Mouse (Mus musculus): ENCODE measurements around the gene Agmat. TPM values are rescaled to one million over a fixed set of nuclear protein-coding genes. Genes with fewer than 3 reads are reported as not detected.

Agmat gene
- polyA plus RNA-seq, 1 experiment from 2014 or later = 0.27 TPM

DNA sequence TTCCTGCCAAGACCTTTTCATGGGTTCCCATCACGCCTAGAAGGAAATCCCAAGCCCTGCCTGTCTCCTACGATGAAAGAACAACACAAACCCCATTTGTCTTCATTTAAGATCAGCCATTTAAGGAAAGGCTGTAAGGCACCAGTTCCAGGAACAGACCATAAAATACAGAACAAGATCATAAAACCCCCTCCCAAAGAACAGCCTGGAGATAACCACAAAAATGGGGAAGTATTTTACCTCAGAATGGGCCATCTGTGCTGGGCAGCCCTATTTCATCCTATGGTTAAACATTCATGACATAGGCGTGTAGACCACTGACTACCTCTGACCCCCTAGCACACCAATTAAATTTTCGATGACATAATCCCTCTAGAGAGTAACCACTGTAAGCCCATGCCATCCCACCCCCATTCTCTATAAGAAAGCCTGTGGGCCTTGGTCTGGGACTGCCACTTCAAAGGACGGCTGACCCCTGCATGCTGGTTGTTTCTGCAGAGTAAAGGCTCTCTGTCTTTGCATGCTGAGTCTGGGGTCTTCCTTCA lies 32.8 kb upstream of the Agmat start:
- no peaks in the 10 kb centered on the region for H3K27me3 ChIP-seq (replicated peaks; ENCODE audit: insufficient read depth, low read length)
- H3K27ac ChIP-seq (ENCODE audit: low read length) = no peak overlapping the region
- DNase-seq (ENCODE audit: low spot score) = no peak
- no peak overlapping the region for H3K9ac ChIP-seq (replicated peaks; ENCODE audit: low read depth)
- H3K4me2 ChIP-seq (replicated peaks; ENCODE audit: low read depth, low read length) = no peak overlapping the region
- ATAC-seq = no peak
- no peaks in the 10 kb centered on the region for H3K9me3 ChIP-seq (ENCODE audit: low read length)
- 80% methylated on average over 5 of the region's 5 CpGs for WGBS
- no peak overlapping the region for H3K4me3 ChIP-seq (ENCODE audit: low read depth, low read length)
- H3K4me1 ChIP-seq (ENCODE audit: insufficient read depth, low read depth, low read length) = no peaks in the 10 kb centered on the region
- TF ChIP-seq CTCF (IDR thresholded peaks at IDR 0.05) = no peak
- no peak for TF ChIP-seq EP300 (IDR thresholded peaks at IDR 0.05)
- peaks cover 15% of the 10 kb centered on the region for H3K36me3 ChIP-seq (ENCODE audit: insufficient read depth, low read length)

DNA sequence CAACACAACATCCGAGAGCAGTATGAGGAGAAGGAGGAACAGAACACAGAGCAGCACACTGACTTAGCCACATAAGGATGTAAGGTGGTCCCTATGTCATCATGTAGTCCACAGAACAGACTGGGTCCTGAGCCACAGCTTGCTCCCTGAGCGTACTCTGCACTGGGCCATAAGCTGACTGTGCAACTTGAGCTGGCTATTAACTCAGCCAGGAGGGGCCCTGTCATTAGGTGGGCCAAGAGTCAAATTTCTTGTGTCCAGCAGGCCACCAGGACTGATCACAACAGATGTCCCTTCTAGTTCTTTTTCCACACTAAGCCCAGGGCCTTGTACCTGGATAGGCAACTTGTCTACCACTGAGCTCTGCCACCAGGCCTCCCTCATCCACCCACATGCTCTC lies 31.4 kb upstream of the Agmat start:
- Histone ChIP-seq H3K36me3 (ENCODE audit: insufficient read depth, low read length) (peaks cover 13% of the 10 kb centered on the region; the same call in 1 of the 2 replicates), H3K9me3 (ENCODE audit: low read length) (no peaks in the 10 kb centered on the region), H3K4me1 (ENCODE audit: insufficient read depth, low read depth, low read length) (no peaks in the 10 kb centered on the region), H3K4me3 (ENCODE audit: low read depth, low read length) (no peak overlapping the region), H3K4me2 (replicated peaks; ENCODE audit: low read depth, low read length) (no peak overlapping the region), H3K27me3 (replicated peaks; ENCODE audit: insufficient read depth, low read length) (no peaks in the 10 kb centered on the region), H3K27ac (ENCODE audit: low read length) (no peak overlapping the region; the same call in 1 of the 2 replicates), H3K9ac (replicated peaks; ENCODE audit: low read depth) (no peak overlapping the region)
- no peak for TF ChIP-seq EP300 (IDR thresholded peaks at IDR 0.05)
- TF ChIP-seq CTCF (IDR thresholded peaks at IDR 0.05) = no peak
- ATAC-seq (peak; percentile 44), DNase-seq (ENCODE audit: low spot score) (no peak)
- 33% methylated on average over 2 of the region's 2 CpGs for WGBS

DNA sequence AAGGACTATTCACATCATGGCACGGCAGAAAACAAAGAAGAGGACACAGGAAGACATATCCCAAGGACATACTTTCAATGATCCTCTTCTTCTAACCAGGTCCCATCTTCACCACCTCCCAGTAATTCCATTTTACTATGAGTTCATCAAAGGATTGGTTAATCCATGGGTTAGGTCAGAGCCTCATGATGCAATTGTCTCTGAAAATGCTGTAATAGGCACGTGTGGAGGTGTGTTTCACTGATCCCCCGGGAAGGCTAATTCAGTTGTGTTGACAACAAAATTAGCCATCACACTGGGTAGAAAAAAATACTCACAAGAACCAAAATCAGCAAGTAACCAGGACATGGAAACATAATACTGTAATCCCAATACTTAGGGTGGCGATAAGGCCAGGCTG lies 28.8 kb upstream of the Agmat start:
- TF ChIP-seq EP300 (IDR thresholded peaks at IDR 0.05) (no peak), CTCF (IDR thresholded peaks at IDR 0.05) (no peak)
- Histone ChIP-seq H3K4me3 (ENCODE audit: low read depth, low read length) (no peak overlapping the region), H3K36me3 (ENCODE audit: insufficient read depth, low read length) (0 out of 2 replicates have a peak, but pooled peaks cover 4% of the 10 kb centered on the region), H3K9me3 (ENCODE audit: low read length) (no peaks in the 10 kb centered on the region), H3K27ac (ENCODE audit: low read length) (no peak overlapping the region), H3K4me2 (replicated peaks; ENCODE audit: low read depth, low read length) (no peak overlapping the region), H3K27me3 (replicated peaks; ENCODE audit: insufficient read depth, low read length) (no peaks in the 10 kb centered on the region), H3K4me1 (ENCODE audit: insufficient read depth, low read depth, low read length) (peaks cover 8% of the 10 kb centered on the region; the same call in 1 of the 2 replicates), H3K9ac (replicated peaks; ENCODE audit: low read depth) (no peak overlapping the region)
- WGBS = 80% methylated on average over 4 of the region's 4 CpGs
- ATAC-seq (no peak), DNase-seq (ENCODE audit: low spot score) (no peak)

DNA sequence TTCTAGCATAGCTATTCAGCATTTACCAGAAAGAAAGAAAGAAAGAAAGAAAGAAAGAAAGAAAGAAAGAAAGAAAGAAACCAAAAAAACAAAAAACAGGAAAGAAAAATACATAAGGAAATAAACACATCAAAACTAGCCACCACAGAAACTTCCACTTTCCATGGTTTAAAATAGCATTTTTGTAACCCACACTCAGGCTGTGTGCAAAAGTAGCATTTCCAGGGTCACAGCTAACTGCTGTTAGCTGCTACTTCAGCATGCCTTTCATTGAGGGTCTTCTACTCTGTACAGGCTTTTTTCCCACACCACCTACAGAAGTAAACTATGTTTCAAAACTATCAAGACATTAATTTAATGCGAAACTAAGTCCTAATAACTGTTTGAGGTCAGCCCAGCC lies 27.2 kb upstream of the Agmat start:
- H3K27ac ChIP-seq (ENCODE audit: low read length) = no peak overlapping the region
- H3K4me2 ChIP-seq (replicated peaks; ENCODE audit: low read depth, low read length) = no peak overlapping the region
- TF ChIP-seq CTCF (IDR thresholded peaks at IDR 0.05) (no peak), EP300 (IDR thresholded peaks at IDR 0.05) (no peak)
- H3K36me3 ChIP-seq (ENCODE audit: insufficient read depth, low read length) = 0 out of 2 replicates have a peak, but pooled peaks cover 4% of the 10 kb centered on the region
- 95% methylated on average over 1 of the region's 1 CpGs for WGBS
- H3K27me3 ChIP-seq (replicated peaks; ENCODE audit: insufficient read depth, low read length) = no peaks in the 10 kb centered on the region
- H3K4me3 ChIP-seq (ENCODE audit: low read depth, low read length) = no peak overlapping the region
- DNase-seq (ENCODE audit: low spot score) (no peak), ATAC-seq (no peak)
- peaks cover 8% of the 10 kb centered on the region; the same call in 1 of the 2 replicates for H3K4me1 ChIP-seq (ENCODE audit: insufficient read depth, low read depth, low read length)
- H3K9me3 ChIP-seq (ENCODE audit: low read length) = no peaks in the 10 kb centered on the region
- H3K9ac ChIP-seq (replicated peaks; ENCODE audit: low read depth) = no peak overlapping the region

DNA sequence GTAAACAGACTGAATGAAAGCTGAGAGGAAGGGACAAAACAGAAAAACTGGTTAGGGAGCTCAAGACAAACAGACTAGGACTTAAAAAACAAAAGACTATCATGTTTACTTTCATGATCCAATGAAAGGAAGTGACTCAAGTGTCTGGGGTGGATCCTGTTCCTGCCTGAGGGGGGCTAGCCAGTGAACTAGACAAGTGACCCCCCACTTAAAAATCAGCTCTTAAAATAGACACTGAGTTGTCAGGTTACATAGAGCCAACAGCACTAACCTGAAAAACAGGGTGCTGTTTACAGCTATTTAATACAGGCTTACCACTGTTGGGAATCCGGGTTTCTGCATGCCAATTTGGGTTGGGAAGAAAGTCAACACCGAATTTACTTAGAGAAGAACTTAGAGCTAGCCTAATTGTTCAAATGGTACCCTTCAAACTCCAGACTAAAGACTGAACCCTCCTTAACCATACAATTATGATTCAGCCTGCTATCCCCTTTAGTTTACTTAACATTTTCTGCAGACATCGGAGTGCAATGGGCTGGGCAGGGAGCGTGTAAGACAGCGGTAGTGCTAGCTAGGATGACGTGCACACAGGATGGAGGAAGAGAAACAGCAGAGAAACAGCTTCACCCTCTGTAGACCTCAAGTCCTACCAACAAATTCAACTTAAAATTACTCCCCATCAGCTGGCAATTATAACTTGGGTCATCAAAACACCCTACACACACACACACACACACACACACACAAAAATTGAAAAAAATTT lies 25.5 kb upstream of the Agmat start:
- ATAC-seq (peak; percentile 16; the same call in 1 of the 2 replicates), DNase-seq (ENCODE audit: low spot score) (peak; percentile 67)
- H3K4me3 ChIP-seq (ENCODE audit: low read depth, low read length) = peak overlapping the region; percentile 96
- peak overlapping the region; percentile 83 for H3K4me2 ChIP-seq (replicated peaks; ENCODE audit: low read depth, low read length)
- 0 out of 2 replicates have a peak, but pooled peaks cover 4% of the 10 kb centered on the region for H3K36me3 ChIP-seq (ENCODE audit: insufficient read depth, low read length)
- no peaks in the 10 kb centered on the region for H3K9me3 ChIP-seq (ENCODE audit: low read length)
- WGBS = 20% methylated on average over 6 of the region's 6 CpGs
- TF ChIP-seq EP300 (IDR thresholded peaks at IDR 0.05) (peak; percentile 75), CTCF (IDR thresholded peaks at IDR 0.05) (no peak)
- peaks cover 8% of the 10 kb centered on the region; the same call in 1 of the 2 replicates for H3K4me1 ChIP-seq (ENCODE audit: insufficient read depth, low read depth, low read length)
- H3K9ac ChIP-seq (replicated peaks; ENCODE audit: low read depth) = no peak overlapping the region
- peak overlapping the region; percentile 78 for H3K27ac ChIP-seq (ENCODE audit: low read length)
- H3K27me3 ChIP-seq (replicated peaks; ENCODE audit: insufficient read depth, low read length) = no peaks in the 10 kb centered on the region

DNA sequence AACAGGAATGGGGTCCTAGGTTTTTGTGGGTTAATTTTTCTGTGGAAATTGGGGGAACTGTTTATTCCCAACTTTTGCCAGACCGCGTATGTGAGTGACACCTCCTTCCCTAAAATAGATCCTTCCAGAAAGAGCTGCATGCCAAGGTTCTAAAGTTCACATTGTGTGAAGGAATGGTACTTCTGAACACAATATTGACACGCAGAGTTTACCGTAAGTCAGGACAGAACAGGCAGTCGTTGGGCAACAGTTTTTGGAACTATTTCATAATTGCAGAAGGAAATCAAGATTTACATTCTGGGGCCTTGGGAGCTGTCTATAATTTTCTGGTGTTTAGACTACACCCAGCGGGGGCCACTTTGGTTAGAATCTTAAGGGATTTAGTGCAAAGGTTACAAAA lies 24.5 kb upstream of the Agmat start:
- TF ChIP-seq CTCF (IDR thresholded peaks at IDR 0.05) = no peak
- peak; percentile 85 for TF ChIP-seq EP300 (IDR thresholded peaks at IDR 0.05)
- Histone ChIP-seq H3K27ac (ENCODE audit: low read length) (peak overlapping the region; percentile 98), H3K9ac (replicated peaks; ENCODE audit: low read depth) (peak overlapping the region; percentile 89; the same call in 1 of the 2 replicates), H3K4me2 (replicated peaks; ENCODE audit: low read depth, low read length) (peak overlapping the region; percentile 83), H3K27me3 (replicated peaks; ENCODE audit: insufficient read depth, low read length) (no peaks in the 10 kb centered on the region), H3K36me3 (ENCODE audit: insufficient read depth, low read length) (0 out of 2 replicates have a peak, but pooled peaks cover 2% of the 10 kb centered on the region), H3K4me1 (ENCODE audit: insufficient read depth, low read depth, low read length) (peaks cover 8% of the 10 kb centered on the region; the same call in 1 of the 2 replicates), H3K9me3 (ENCODE audit: low read length) (no peaks in the 10 kb centered on the region), H3K4me3 (ENCODE audit: low read depth, low read length) (peak overlapping the region; percentile 96)
- peak; percentile 91 for DNase-seq (ENCODE audit: low spot score)
- peak; percentile 20 for ATAC-seq
- WGBS = 7% methylated on average over 6 of the region's 6 CpGs
